Mouse (Mus musculus) 416B (cell line): Measurements from ENCODE around the gene Col16a1.

Experiments used
- DNase-seq: peaks from one replicate; pipeline ENCODE4 v3.0.0; 2011; ENCODE audit warnings: low read depth

Col16a1 gene

DNA sequence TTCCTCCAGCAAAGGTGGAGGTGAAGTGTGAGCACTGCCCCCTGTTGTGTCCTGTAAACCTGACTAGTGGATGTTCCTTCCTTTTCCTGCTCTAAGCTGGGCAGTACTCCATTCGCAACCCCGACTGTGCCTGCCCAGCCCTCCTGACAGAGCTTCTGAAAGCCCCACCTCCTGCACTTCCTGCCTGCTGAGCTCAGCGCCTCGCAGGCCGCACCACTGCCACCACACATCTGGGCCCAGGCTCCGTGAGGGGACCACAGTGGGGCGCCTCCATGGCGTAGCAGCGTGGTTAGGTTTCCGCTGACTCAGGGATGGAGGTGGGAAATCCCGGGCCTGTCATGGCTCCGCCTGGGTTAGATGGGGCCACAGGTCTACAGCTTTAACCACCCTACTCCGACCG lies 2.0 kb upstream of the Col16a1 start:
- DNase-seq = peak; percentile 79

GRCm38 (mm10) chr4:130048203-130048479 lies 501 bp downstream of the Col16a1 start:
- no peak for DNase-seq

GRCm38 (mm10) chr4:130050056-130050824 lies 2.6 kb downstream of the Col16a1 start:
- DNase-seq = peak; percentile 82

GRCm38 (mm10) chr4:130052283-130052682 lies 4.6 kb downstream of the Col16a1 start:
- no peak for DNase-seq

DNA sequence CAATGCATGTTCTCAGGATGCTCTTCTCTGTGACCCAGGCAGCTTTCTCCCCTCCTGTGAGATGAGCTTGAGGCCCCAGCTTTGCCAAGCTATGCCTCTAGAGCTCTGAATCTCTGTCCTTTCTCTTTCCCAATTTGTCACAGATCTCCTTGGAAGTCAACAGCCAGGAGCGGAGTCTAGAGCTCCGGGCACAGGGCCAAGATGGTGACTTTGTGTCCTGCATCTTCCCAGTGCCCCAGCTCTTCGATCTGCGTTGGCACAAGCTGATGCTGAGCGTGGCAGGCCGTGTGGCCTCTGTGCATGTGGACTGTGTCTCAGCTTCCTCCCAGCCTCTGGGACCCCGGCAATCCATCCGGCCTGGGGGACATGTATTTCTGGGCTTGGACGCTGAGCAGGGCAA lies 5.5 kb downstream of the Col16a1 start:
- no peak for DNase-seq

DNA sequence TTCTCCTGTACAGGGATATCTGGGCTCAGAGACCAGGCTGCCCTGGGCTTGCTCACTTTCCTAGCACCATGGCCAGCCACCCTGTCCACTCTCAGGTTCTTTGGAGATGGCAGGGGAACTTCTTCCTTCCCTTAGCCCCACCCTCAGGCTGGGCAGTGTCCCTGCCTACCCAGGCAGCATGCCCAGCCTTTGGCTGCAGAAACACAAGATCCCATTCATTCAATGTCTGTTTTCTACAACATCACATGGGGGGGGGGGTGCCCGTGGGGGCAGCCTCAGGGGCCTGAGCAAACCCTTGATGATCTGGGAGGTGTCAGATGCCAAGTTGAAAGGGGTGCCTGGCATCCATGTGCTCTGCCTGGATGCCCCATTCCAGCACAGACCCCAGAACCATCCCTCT lies 7.1 kb downstream of the Col16a1 start:
- peak; percentile 38 for DNase-seq

GRCm38 (mm10) chr4:130055160-130056010 lies 7.7 kb downstream of the Col16a1 start:
- DNase-seq = no peak

GRCm38 (mm10) chr4:130056011-130056322 lies 8.3 kb downstream of the Col16a1 start:
- no peak for DNase-seq

DNA sequence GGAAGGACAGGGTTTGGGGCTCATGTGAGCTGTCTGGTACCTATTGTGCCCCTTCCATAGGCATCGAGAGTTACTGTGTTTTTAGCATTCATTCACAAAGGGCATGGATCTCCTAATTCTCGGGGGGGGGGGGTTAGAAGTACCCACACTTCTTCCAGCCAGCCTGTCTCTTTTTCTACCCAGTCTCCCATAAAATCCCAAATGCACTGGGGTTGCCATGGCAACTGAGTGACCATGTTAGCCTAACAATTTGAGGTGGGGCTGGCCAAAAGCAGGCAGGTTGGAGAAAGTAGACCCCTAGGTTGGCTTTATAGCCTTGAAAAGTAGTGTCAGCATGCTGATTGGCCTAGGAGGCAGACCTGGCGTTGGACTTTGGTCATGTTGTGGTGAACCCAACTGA lies 8.8 kb downstream of the Col16a1 start:
- DNase-seq = no peak

DNA sequence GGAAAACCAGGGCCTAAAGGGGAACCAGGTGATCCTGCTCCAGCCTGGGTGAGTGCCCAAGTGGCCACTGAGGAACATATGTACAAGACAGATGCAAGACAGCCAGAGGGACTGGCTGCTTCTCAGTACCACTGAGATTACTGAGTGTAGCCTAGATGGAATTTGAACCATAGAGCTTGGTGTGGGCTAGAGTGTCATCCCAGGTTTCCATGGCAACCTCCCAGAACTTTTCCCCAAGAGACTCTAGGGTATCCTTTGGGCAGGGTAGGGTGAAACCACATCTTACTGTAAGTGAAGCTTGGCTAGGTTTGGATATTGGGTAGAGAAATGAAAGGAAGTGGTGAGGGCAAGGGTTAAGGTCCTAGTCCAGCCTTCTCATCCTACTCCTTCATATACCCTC lies 13.3 kb downstream of the Col16a1 start:
- DNase-seq = no peak

DNA sequence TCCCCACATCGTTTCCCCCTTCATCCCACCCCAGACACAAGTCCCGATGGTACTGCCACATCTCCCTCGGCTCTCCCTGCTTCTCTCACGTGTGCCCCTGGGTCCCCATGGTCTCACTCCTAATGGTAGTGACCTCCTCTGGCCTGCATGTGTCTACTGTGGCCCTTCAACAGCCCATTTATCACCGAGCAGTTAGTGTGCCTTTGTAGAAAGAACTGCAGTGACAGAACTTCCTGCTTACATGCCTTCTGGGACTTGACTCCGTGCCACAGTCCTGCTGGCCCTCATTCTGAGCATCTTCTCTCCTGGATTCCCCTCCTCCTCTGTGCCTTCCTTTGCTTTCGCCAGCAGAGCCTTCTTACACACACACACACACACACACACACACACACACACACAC lies 15.6 kb downstream of the Col16a1 start:
- DNase-seq = no peak

- DNase-seq = peak; percentile 28
Observed at GRCm38 (mm10) chr4:130066816-130067215, 19.2 kb downstream of the Col16a1 start.

- no peak for DNase-seq
Observed at GRCm38 (mm10) chr4:130070523-130070922, 22.9 kb downstream of the Col16a1 start.

GRCm38 (mm10) chr4:130071758-130072157 lies 24.1 kb downstream of the Col16a1 start:
- peak; percentile 11 for DNase-seq

DNA sequence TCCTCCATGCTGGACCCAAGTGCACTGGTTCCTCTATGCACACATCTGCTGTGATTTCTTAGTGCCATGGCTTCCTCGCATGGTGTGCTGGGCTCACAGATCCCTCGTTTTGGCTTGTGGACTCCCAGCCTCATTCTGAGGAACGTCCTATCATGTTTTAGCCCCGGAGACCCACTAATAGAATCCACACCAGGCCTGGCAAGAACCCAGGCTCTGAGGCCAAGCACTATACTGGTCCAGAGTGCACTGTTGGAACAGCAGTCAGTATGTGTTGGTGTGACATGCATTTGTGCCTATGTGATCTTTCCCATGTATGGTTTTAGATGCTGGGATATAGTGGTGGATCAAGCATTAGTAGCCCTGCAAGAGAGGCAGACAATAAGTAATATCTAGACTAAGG lies 25.7 kb downstream of the Col16a1 start:
- no peak for DNase-seq

- DNase-seq = peak; percentile 88
Observed at GRCm38 (mm10) chr4:130074761-130075515, 27.3 kb downstream of the Col16a1 start.

- no peak for DNase-seq
Observed at GRCm38 (mm10) chr4:130076856-130077255, 29.2 kb downstream of the Col16a1 start.

- DNase-seq = no peak
Observed at GRCm38 (mm10) chr4:130078816-130079485, 31.3 kb downstream of the Col16a1 start.

DNA sequence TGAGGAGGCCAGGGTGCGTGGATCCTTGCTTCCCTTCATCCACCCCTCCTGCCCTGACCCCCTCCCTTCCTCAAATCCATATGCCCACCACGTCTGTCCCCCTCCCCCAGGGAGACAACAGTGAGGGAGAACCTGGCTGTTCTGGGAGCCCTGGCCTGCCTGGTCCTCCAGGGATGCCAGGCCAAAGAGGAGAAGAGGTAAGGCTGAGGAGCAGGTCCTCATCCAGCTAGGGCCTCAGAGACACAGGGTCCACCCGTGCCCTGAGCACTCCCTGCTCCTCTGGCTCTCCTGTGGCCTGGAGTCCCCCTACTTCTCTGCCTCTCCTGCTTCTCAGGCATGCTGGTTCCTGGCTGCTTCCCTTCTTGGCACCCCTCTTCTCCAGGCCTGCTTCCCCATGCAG lies 31.9 kb downstream of the Col16a1 start:
- DNase-seq = no peak

- peak; percentile 29 for DNase-seq
Observed at GRCm38 (mm10) chr4:130081345-130082190, 33.9 kb downstream of the Col16a1 start.

- DNase-seq = no peak
Observed at GRCm38 (mm10) chr4:130082211-130082610, 34.6 kb downstream of the Col16a1 start.
